Mouse (Mus musculus): ENCODE measurements around the gene Secisbp2l. TPM values are rescaled to one million over a fixed set of nuclear protein-coding genes. Genes with fewer than 3 reads are reported as not detected.
A peak's percentile ranks its signal among the peaks of the same experiment; 100 is the strongest.

Secisbp2l gene
- polyA plus RNA-seq, 1 experiment, result 43.8 TPM

DNA sequence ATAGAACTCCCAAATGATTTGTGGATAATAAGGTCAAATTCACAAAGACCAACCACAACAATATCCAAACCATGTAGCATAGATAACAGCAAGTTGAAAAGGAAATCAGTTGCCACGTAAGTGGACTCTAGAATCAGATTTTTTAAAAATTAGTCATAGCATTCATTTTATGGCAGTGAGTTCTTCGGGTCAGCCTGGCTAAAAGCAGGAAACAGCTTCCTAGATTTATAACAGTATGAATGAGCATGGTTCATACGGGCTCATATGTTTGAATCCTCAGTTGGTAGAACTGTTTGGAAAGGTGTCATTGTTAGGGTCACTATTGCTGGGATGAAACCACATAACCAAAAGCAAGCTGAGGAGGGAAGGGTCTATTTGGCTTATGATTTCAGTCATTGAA is 6.1 kb upstream of the Secisbp2l start:
- TF ChIP-seq CTCF (IDR thresholded peaks at IDR 0.05; ENCODE audit: borderline replicate concordance, insufficient read depth, low read length) (no peak), POLR2A (IDR thresholded peaks at IDR 0.05; ENCODE audit: low read depth, low read length) (no peak)
- H3K4me3 ChIP-seq (ENCODE audit: insufficient read depth, low read length), result no peak overlapping the region
- peak overlapping the region; percentile 47; the same call in 1 of the 2 replicates for H3K27ac ChIP-seq (ENCODE audit: insufficient read depth, low read length)
- peaks cover 14% of the 10 kb centered on the region for H3K4me1 ChIP-seq (ENCODE audit: control insufficient read depth, insufficient read depth, low read length)

DNA sequence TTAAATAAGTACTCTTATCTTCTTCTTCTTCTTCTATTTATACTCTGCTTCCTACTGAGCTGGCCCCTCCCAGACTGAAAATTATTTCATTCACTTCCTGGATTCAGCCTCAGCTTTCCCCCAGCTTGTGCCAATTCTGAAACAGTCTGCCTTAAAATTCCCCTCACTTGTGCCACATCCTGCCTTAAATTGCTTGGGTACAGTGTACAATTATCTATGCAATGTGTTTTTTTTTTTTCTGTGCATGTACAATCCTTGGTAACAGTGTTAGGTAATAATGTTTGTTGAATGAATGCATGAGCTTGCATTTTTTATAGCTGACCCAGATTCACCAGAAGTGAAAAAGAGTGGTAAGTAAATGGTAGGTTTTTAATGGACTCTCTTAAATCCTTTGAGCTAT is 5.7 kb upstream of the Secisbp2l start:
- H3K27ac ChIP-seq (ENCODE audit: insufficient read depth, low read length), result peak overlapping the region; percentile 75
- no peak overlapping the region for H3K4me3 ChIP-seq (ENCODE audit: insufficient read depth, low read length)
- peaks cover 14% of the 10 kb centered on the region for H3K4me1 ChIP-seq (ENCODE audit: control insufficient read depth, insufficient read depth, low read length)
- TF ChIP-seq POLR2A (IDR thresholded peaks at IDR 0.05; ENCODE audit: low read depth, low read length) (no peak), CTCF (IDR thresholded peaks at IDR 0.05; ENCODE audit: borderline replicate concordance, insufficient read depth, low read length) (no peak)

DNA sequence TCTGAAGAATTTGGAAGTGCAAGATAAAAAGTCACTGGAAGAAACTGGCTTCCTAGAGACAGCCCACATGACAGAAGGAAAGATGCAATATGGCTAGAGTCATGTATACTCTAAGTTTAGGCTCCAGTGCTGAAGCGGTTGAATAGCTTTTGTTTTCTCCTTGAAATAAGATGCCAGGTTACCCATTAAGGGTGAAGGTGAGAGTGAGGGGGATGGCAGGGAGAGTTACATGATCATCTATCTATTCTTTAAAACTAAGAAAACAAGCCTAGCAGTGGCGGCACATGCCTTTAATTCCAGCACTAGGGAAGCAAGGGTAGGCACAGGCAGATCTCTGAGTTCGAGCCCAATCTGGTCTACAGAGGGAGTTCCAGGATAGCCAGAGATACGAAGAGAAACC is 2.4 kb upstream of the Secisbp2l start:
- Histone ChIP-seq H3K4me1 (ENCODE audit: control insufficient read depth, insufficient read depth, low read length) (peaks cover 17% of the 10 kb centered on the region), H3K27ac (ENCODE audit: insufficient read depth, low read length) (no peak overlapping the region), H3K4me3 (ENCODE audit: insufficient read depth, low read length) (no peak overlapping the region)
- TF ChIP-seq CTCF (IDR thresholded peaks at IDR 0.05; ENCODE audit: borderline replicate concordance, insufficient read depth, low read length) (no peak), POLR2A (IDR thresholded peaks at IDR 0.05; ENCODE audit: low read depth, low read length) (no peak)

GRCm38 (mm10) chr2:125784392-125784791 is 1.7 kb upstream of the Secisbp2l start:
- no peak overlapping the region for H3K4me3 ChIP-seq (ENCODE audit: insufficient read depth, low read length)
- no peak overlapping the region for H3K27ac ChIP-seq (ENCODE audit: insufficient read depth, low read length)
- H3K4me1 ChIP-seq (ENCODE audit: control insufficient read depth, insufficient read depth, low read length), result peaks cover 14% of the 10 kb centered on the region; the same call in 1 of the 2 replicates
- TF ChIP-seq POLR2A (IDR thresholded peaks at IDR 0.05; ENCODE audit: low read depth, low read length), result no peak
- no peak for TF ChIP-seq CTCF (IDR thresholded peaks at IDR 0.05; ENCODE audit: borderline replicate concordance, insufficient read depth, low read length)

GRCm38 (mm10) chr2:125783868-125784267 is 1.2 kb upstream of the Secisbp2l start:
- no peak for TF ChIP-seq POLR2A (IDR thresholded peaks at IDR 0.05; ENCODE audit: low read depth, low read length)
- TF ChIP-seq CTCF (IDR thresholded peaks at IDR 0.05; ENCODE audit: borderline replicate concordance, insufficient read depth, low read length), result no peak
- Histone ChIP-seq H3K4me1 (ENCODE audit: control insufficient read depth, insufficient read depth, low read length) (peaks cover 14% of the 10 kb centered on the region; the same call in 1 of the 2 replicates), H3K4me3 (ENCODE audit: insufficient read depth, low read length) (no peak overlapping the region), H3K27ac (ENCODE audit: insufficient read depth, low read length) (no peak overlapping the region)

DNA sequence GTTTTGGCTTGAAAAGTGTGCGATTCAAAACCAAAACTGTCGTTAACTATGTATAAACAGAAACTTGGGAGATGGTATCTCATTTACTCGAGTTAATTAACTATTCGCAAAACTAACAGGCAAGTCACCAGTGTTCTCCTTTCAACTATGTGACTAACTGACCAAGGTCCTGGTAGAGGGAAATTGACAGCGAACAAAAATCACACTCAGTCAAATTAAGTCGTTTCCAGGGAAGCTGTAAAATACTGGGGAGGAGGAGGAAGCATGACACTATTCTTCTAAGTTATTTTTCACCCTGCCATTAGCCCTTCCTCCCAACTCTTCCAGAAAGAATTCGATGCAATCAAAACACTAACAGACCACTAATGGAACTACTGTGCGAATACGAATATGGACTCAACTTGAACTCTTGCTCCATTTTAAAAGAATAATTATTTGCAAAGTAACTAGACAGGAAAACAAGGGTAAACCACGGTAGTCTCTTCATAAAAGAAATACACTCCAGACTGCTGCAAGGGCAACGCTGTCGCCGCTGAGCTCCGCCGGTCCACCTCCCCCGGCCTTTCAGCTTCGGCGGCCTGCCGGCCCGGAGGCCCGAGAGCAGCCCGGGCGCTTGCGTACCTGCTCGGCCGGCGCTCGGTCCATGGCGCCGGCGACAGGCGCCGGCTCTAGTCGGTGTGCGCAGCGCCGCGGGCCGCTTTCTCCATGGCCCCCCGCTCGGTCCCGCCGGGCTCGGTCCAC is 522 bp downstream of the Secisbp2l start:
- peak overlapping the region; percentile 53; the same call in 1 of the 2 replicates for H3K27ac ChIP-seq (ENCODE audit: insufficient read depth, low read length)
- peaks cover 4% of the 10 kb centered on the region; the same call in 1 of the 2 replicates for H3K4me1 ChIP-seq (ENCODE audit: control insufficient read depth, insufficient read depth, low read length)
- peak overlapping the region; percentile 97 for H3K4me3 ChIP-seq (ENCODE audit: insufficient read depth, low read length)
- TF ChIP-seq POLR2A (IDR thresholded peaks at IDR 0.05; ENCODE audit: low read depth, low read length) (no peak), CTCF (IDR thresholded peaks at IDR 0.05; ENCODE audit: borderline replicate concordance, insufficient read depth, low read length) (no peak)

GRCm38 (mm10) chr2:125781006-125781405 is 1.7 kb downstream of the Secisbp2l start:
- peak overlapping the region; percentile 56 for H3K27ac ChIP-seq (ENCODE audit: insufficient read depth, low read length)
- TF ChIP-seq CTCF (IDR thresholded peaks at IDR 0.05; ENCODE audit: borderline replicate concordance, insufficient read depth, low read length) (no peak), POLR2A (IDR thresholded peaks at IDR 0.05; ENCODE audit: low read depth, low read length) (no peak)
- H3K4me1 ChIP-seq (ENCODE audit: control insufficient read depth, insufficient read depth, low read length), result peaks cover 4% of the 10 kb centered on the region; the same call in 1 of the 2 replicates
- H3K4me3 ChIP-seq (ENCODE audit: insufficient read depth, low read length), result peak overlapping the region; percentile 35

DNA sequence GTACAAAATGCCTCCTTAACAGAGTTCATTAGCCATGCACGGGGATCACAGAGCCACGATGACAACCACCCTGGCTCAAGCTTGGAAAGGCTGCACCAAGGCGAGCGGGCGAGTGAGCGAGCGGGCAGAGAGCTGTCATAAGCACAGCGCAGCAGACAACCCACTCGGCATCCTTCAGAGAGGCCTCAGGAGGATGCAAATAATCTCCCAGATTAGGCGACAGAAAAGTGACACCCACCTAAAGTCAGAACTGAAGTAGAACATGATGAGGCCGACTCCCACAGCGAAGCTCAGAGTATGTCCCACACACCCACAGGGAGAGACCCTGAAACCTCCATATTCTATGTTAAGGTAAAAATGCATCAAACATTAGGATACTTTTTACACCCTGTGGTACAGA is 4.3 kb downstream of the Secisbp2l start:
- peaks cover 4% of the 10 kb centered on the region; the same call in 1 of the 2 replicates for H3K4me1 ChIP-seq (ENCODE audit: control insufficient read depth, insufficient read depth, low read length)
- no peak overlapping the region for H3K27ac ChIP-seq (ENCODE audit: insufficient read depth, low read length)
- TF ChIP-seq POLR2A (IDR thresholded peaks at IDR 0.05; ENCODE audit: low read depth, low read length) (no peak), CTCF (IDR thresholded peaks at IDR 0.05; ENCODE audit: borderline replicate concordance, insufficient read depth, low read length) (no peak)
- H3K4me3 ChIP-seq (ENCODE audit: insufficient read depth, low read length), result no peak overlapping the region

- no peak for TF ChIP-seq POLR2A (IDR thresholded peaks at IDR 0.05; ENCODE audit: low read depth, low read length)
- no peak overlapping the region for H3K4me3 ChIP-seq (ENCODE audit: insufficient read depth, low read length)
- peaks cover 4% of the 10 kb centered on the region; the same call in 1 of the 2 replicates for H3K4me1 ChIP-seq (ENCODE audit: control insufficient read depth, insufficient read depth, low read length)
- no peak overlapping the region for H3K27ac ChIP-seq (ENCODE audit: insufficient read depth, low read length)
These were observed 5.7 kb downstream of the Secisbp2l start for GRCm38 (mm10) chr2:125777018-125777417.

- TF ChIP-seq CTCF (IDR thresholded peaks at IDR 0.05; ENCODE audit: borderline replicate concordance, insufficient read depth, low read length) (no peak), POLR2A (IDR thresholded peaks at IDR 0.05; ENCODE audit: low read depth, low read length) (no peak)
- H3K27ac ChIP-seq (ENCODE audit: insufficient read depth, low read length), result no peak overlapping the region
- H3K4me3 ChIP-seq (ENCODE audit: insufficient read depth, low read length), result no peak overlapping the region
- 0 out of 2 replicates have a peak, but pooled peaks cover 2% of the 10 kb centered on the region for H3K4me1 ChIP-seq (ENCODE audit: control insufficient read depth, insufficient read depth, low read length)
These were observed 7.0 kb downstream of the Secisbp2l start for GRCm38 (mm10) chr2:125775661-125776060.
